Mouse (Mus musculus) adrenal gland, postnatal 36 days (tissue): ENCODE results near the gene 4933402J07Rik. TPM values are rescaled to one million over a fixed set of nuclear protein-coding genes. Genes with fewer than 3 reads are reported as not detected.

ENCODE experiments used
- DNase-seq, 2 experiments: peaks; one replicate each; pipeline ENCODE4 v3.0.0; 2021; ENCODE audit warnings: mixed read lengths in 1 of 2
- total RNA-seq, 2 experiments: library from RNA; stranded (reverse); gene quantifications; 2 replicates each; pipeline ENCODE4 v1.2.3; 2021

Gene 4933402J07Rik
- total RNA-seq, 2 experiments from 2014 or later: not detected

- DNase-seq: no peak
Measured at GRCm38 (mm10) chr8:87621181-87621580, 57.5 kb downstream of the 4933402J07Rik start.

GRCm38 (mm10) chr8:87629656-87630055, 66.0 kb downstream of the 4933402J07Rik start:
- no peak for DNase-seq

GRCm38 (mm10) chr8:87631776-87632175, 68.1 kb downstream of the 4933402J07Rik start:
- no peak for DNase-seq

- DNase-seq: no peak
Measured at GRCm38 (mm10) chr8:87636226-87636742, 72.6 kb downstream of the 4933402J07Rik start.

Other genes with a start within 250 kb of the 4933402J07Rik start
- gene Cbln1, start 91.2 kb upstream of the 4933402J07Rik start, total RNA-seq: 1 to 10 TPM in 1 of 2 experiments, not detected in 1; 1.4 TPM